Mouse (Mus musculus): ENCODE measurements around the gene Txnrd3. TPM values are rescaled to one million over a fixed set of nuclear protein-coding genes. Genes with fewer than 3 reads are reported as not detected.
A peak's percentile ranks its signal among the peaks of the same experiment; 100 is the strongest.

The Txnrd3 gene
- polyA plus RNA-seq, 1 experiment from 2014 or later = 11.7 TPM

- no peaks in the 10 kb centered on the region; the same call in 1 of the 2 replicates for H3K36me3 ChIP-seq (ENCODE audit: control insufficient read depth, insufficient read depth, low read length)
- WGBS = 82% methylated on average over 6 of the region's 6 CpGs
- no peak overlapping the region for H3K4me3 ChIP-seq (ENCODE audit: low read depth, low read length)
- H3K9me3 ChIP-seq (ENCODE audit: control insufficient read depth, low read length) = no peaks in the 10 kb centered on the region
- no peak overlapping the region for H3K27ac ChIP-seq (replicated peaks)
- no peaks in the 10 kb centered on the region for H3K27me3 ChIP-seq (ENCODE audit: control insufficient read depth, insufficient read depth, low read length)
- no peak overlapping the region for H3K4me2 ChIP-seq (replicated peaks; ENCODE audit: low read depth)
- TF ChIP-seq EP300 (optimal IDR thresholded peaks at IDR 0.05) (no peak), CTCF (IDR thresholded peaks at IDR 0.05; ENCODE audit: low read depth) (no peak)
- H3K4me1 ChIP-seq (replicated peaks; ENCODE audit: control insufficient read depth, insufficient read depth) = no peaks in the 10 kb centered on the region
- DNase-seq (ENCODE audit: low spot score) (no peak), ATAC-seq (ENCODE audit: low FRiP score, low TSS enrichment) (no peak)
- no peak overlapping the region for H3K9ac ChIP-seq (ENCODE audit: low read length)
Measured at GRCm38 (mm10) chr6:89669556-89669955, 25.8 kb downstream of the Txnrd3 start.

GRCm38 (mm10) chr6:89671431-89671830, 27.6 kb downstream of the Txnrd3 start:
- Histone ChIP-seq H3K27ac (replicated peaks) (no peak overlapping the region), H3K9me3 (ENCODE audit: control insufficient read depth, low read length) (no peaks in the 10 kb centered on the region), H3K9ac (ENCODE audit: low read length) (no peak overlapping the region), H3K27me3 (ENCODE audit: control insufficient read depth, insufficient read depth, low read length) (no peaks in the 10 kb centered on the region), H3K4me1 (replicated peaks; ENCODE audit: control insufficient read depth, insufficient read depth) (no peaks in the 10 kb centered on the region), H3K4me2 (replicated peaks; ENCODE audit: low read depth) (no peak overlapping the region), H3K36me3 (ENCODE audit: control insufficient read depth, insufficient read depth, low read length) (no peaks in the 10 kb centered on the region; the same call in 1 of the 2 replicates), H3K4me3 (ENCODE audit: low read depth, low read length) (no peak overlapping the region)
- WGBS = 77% methylated on average over 6 of the region's 6 CpGs
- no peak for ATAC-seq (ENCODE audit: low FRiP score, low TSS enrichment)
- DNase-seq (ENCODE audit: low spot score) = no peak
- TF ChIP-seq CTCF (IDR thresholded peaks at IDR 0.05; ENCODE audit: low read depth) (no peak), EP300 (optimal IDR thresholded peaks at IDR 0.05) (no peak)

GRCm38 (mm10) chr6:89672641-89673040, 28.9 kb downstream of the Txnrd3 start:
- Histone ChIP-seq H3K4me1 (replicated peaks; ENCODE audit: control insufficient read depth, insufficient read depth) (no peaks in the 10 kb centered on the region), H3K9me3 (ENCODE audit: control insufficient read depth, low read length) (no peaks in the 10 kb centered on the region), H3K27me3 (ENCODE audit: control insufficient read depth, insufficient read depth, low read length) (no peaks in the 10 kb centered on the region), H3K36me3 (ENCODE audit: control insufficient read depth, insufficient read depth, low read length) (no peaks in the 10 kb centered on the region; the same call in 1 of the 2 replicates), H3K4me3 (ENCODE audit: low read depth, low read length) (no peak overlapping the region), H3K9ac (ENCODE audit: low read length) (no peak overlapping the region), H3K4me2 (replicated peaks; ENCODE audit: low read depth) (no peak overlapping the region), H3K27ac (replicated peaks) (no peak overlapping the region)
- DNase-seq (ENCODE audit: low spot score) = no peak
- TF ChIP-seq CTCF (IDR thresholded peaks at IDR 0.05; ENCODE audit: low read depth) = no peak
- no peak for TF ChIP-seq EP300 (optimal IDR thresholded peaks at IDR 0.05)
- ATAC-seq (ENCODE audit: low FRiP score, low TSS enrichment) = no peak
- 84% methylated on average over 7 of the region's 7 CpGs for WGBS

- Histone ChIP-seq H3K4me1 (replicated peaks; ENCODE audit: control insufficient read depth, insufficient read depth) (no peaks in the 10 kb centered on the region), H3K9me3 (ENCODE audit: control insufficient read depth, low read length) (no peaks in the 10 kb centered on the region), H3K4me3 (ENCODE audit: low read depth, low read length) (no peak overlapping the region), H3K4me2 (replicated peaks; ENCODE audit: low read depth) (no peak overlapping the region), H3K36me3 (ENCODE audit: control insufficient read depth, insufficient read depth, low read length) (no peaks in the 10 kb centered on the region; the same call in 1 of the 2 replicates), H3K27ac (replicated peaks) (no peak overlapping the region), H3K9ac (ENCODE audit: low read length) (no peak overlapping the region), H3K27me3 (ENCODE audit: control insufficient read depth, insufficient read depth, low read length) (no peaks in the 10 kb centered on the region)
- 0 out of 2 replicates have a peak, but pooled peaks have one; percentile 38 for ATAC-seq (ENCODE audit: low FRiP score, low TSS enrichment)
- no peak for TF ChIP-seq CTCF (IDR thresholded peaks at IDR 0.05; ENCODE audit: low read depth)
- no peak for TF ChIP-seq EP300 (optimal IDR thresholded peaks at IDR 0.05)
- no peak for DNase-seq (ENCODE audit: low spot score)
- 78% methylated on average over 11 of the region's 11 CpGs for WGBS
Measured at GRCm38 (mm10) chr6:89673135-89673780, 29.5 kb downstream of the Txnrd3 start.

GRCm38 (mm10) chr6:89678522-89678921, 34.7 kb downstream of the Txnrd3 start:
- H3K27me3 ChIP-seq (ENCODE audit: control insufficient read depth, insufficient read depth, low read length) = no peaks in the 10 kb centered on the region
- H3K4me1 ChIP-seq (replicated peaks; ENCODE audit: control insufficient read depth, insufficient read depth) = no peaks in the 10 kb centered on the region
- no peak overlapping the region for H3K9ac ChIP-seq (ENCODE audit: low read length)
- no peak for TF ChIP-seq CTCF (IDR thresholded peaks at IDR 0.05; ENCODE audit: low read depth)
- no peak for TF ChIP-seq EP300 (optimal IDR thresholded peaks at IDR 0.05)
- H3K4me3 ChIP-seq (ENCODE audit: low read depth, low read length) = no peak overlapping the region
- 82% methylated on average over 4 of the region's 4 CpGs for WGBS
- H3K36me3 ChIP-seq (ENCODE audit: control insufficient read depth, insufficient read depth, low read length) = no peaks in the 10 kb centered on the region
- H3K27ac ChIP-seq (replicated peaks) = no peak overlapping the region
- DNase-seq (ENCODE audit: low spot score) = no peak
- no peaks in the 10 kb centered on the region for H3K9me3 ChIP-seq (ENCODE audit: control insufficient read depth, low read length)
- ATAC-seq (ENCODE audit: low FRiP score, low TSS enrichment) = no peak
- H3K4me2 ChIP-seq (replicated peaks; ENCODE audit: low read depth) = no peak overlapping the region

- H3K9ac ChIP-seq (ENCODE audit: low read length) = no peak overlapping the region
- DNase-seq (ENCODE audit: low spot score) (peak; percentile 69), ATAC-seq (ENCODE audit: low FRiP score, low TSS enrichment) (peak; percentile 70)
- no peak overlapping the region for H3K27ac ChIP-seq (replicated peaks)
- H3K9me3 ChIP-seq (ENCODE audit: control insufficient read depth, low read length) = no peaks in the 10 kb centered on the region
- no peak overlapping the region for H3K4me3 ChIP-seq (ENCODE audit: low read depth, low read length)
- H3K27me3 ChIP-seq (ENCODE audit: control insufficient read depth, insufficient read depth, low read length) = no peaks in the 10 kb centered on the region
- no peaks in the 10 kb centered on the region for H3K4me1 ChIP-seq (replicated peaks; ENCODE audit: control insufficient read depth, insufficient read depth)
- H3K4me2 ChIP-seq (replicated peaks; ENCODE audit: low read depth) = no peak overlapping the region
- peak; percentile 96 for TF ChIP-seq CTCF (IDR thresholded peaks at IDR 0.05; ENCODE audit: low read depth)
- TF ChIP-seq EP300 (optimal IDR thresholded peaks at IDR 0.05) = no peak
- H3K36me3 ChIP-seq (ENCODE audit: control insufficient read depth, insufficient read depth, low read length) = no peaks in the 10 kb centered on the region
- WGBS = 15% methylated on average over 10 of the region's 10 CpGs
Measured at GRCm38 (mm10) chr6:89679291-89679835, 35.6 kb downstream of the Txnrd3 start.

Data from stomach, postnatal 0 days (tissue).